9 mouse cellular contexts compared by ENCODE assay signal in the genomic region with DNA sequence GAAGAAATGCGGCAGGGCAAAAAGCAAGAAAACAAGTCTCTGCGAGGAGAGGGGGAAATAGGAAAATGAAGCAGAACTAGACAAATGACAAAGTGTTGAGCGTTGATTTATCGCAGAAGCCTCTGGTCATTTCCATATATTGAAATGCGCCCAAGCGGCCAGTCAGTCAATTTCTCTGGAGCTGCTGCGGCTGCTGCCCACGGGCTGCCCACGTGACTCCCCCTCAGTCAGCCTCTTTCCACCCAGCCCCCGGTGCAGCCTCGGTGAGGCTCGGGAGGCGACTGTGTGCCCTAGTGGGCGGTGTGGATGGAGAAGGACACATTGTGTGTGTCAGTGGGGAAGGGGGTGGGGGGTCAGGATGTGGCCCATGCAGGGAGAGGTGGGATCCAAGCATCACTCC. TPM values are rescaled to one million over a fixed set of nuclear protein-coding genes. Genes with fewer than 3 reads are reported as not detected.
A peak's percentile ranks its signal among the peaks of the same experiment; 100 is the strongest.
DNase-seq lines count a peak whose midpoint lies in the region; ATAC-seq lines count a peak whose summit lies in the region.
"Had no signal": no experiment of that assay in that cellular context is flagged by ENCODE, and none has a peak within 500 bp of the region (broad histone marks: within the 10 kb centered on the region; RNA-seq: fewer than 3 reads in every experiment).

No protein-coding gene starts in this region.

- no peak for ATAC-seq in kidney, embryonic 16.5 days (ENCODE audit: low FRiP score, low TSS enrichment)
- ATAC-seq in embryonic facial prominence, embryonic 13.5 days (ENCODE audit: insufficient number of reproducible peaks, insufficient read depth, low FRiP score, low TSS enrichment, low read depth), result 0 out of 2 replicates have a peak, but pooled peaks have one; percentile 59
- ATAC-seq in neural tube, embryonic 14.5 days (ENCODE audit: low read depth), result peak; percentile 80
- ATAC-seq in inflammation-experienced regulatory T-cells, adult 6 months, result no peak
- no peak for ATAC-seq in CD4-positive, CD25-positive, alpha-beta regulatory T cell, adult 4 months

- no peaks in the 10 kb centered on the region for H3K9me3 ChIP-seq in kidney, embryonic 16.5 days (ENCODE audit: low read length)
- no peaks in the 10 kb centered on the region for H3K9me3 ChIP-seq in embryonic facial prominence, embryonic 13.5 days
- no peaks in the 10 kb centered on the region for H3K9me3 ChIP-seq in limb, embryonic 10.5 days (replicated peaks)
- no peaks in the 10 kb centered on the region for H3K9me3 ChIP-seq in neural tube, embryonic 14.5 days (ENCODE audit: control insufficient read depth, low read length)

- no peak for DNase-seq in kidney, adult 18-20 months
- peak; percentile 70 for DNase-seq in limb, embryonic 10.5 days (ENCODE audit: low spot score)
- DNase-seq in gastrocnemius, postnatal 10 days, result no peak

- H3K27me3 ChIP-seq in kidney, embryonic 16.5 days (ENCODE audit: insufficient read depth, low read length), result peaks cover 80% of the 10 kb centered on the region
- H3K27me3 ChIP-seq in embryonic facial prominence, embryonic 13.5 days, result no peaks in the 10 kb centered on the region
- peaks cover 10% of the 10 kb centered on the region for H3K27me3 ChIP-seq in limb, embryonic 10.5 days (ENCODE audit: low read depth, poor library complexity, severe bottlenecking)
- no peaks in the 10 kb centered on the region for H3K27me3 ChIP-seq in neural tube, embryonic 14.5 days (ENCODE audit: control insufficient read depth, insufficient read depth, low read length)

- no peak overlapping the region for H3K27ac ChIP-seq in kidney, embryonic 16.5 days (ENCODE audit: low read length)
- H3K27ac ChIP-seq in embryonic facial prominence, embryonic 13.5 days, result no peak overlapping the region
- peak overlapping the region; percentile 78 for H3K27ac ChIP-seq in limb, embryonic 10.5 days
- H3K27ac ChIP-seq in neural tube, embryonic 14.5 days (ENCODE audit: low read depth, low read length), result peak overlapping the region; percentile 44; the same call in 1 of the 2 replicates

- no peak overlapping the region for H3K9ac ChIP-seq in kidney, embryonic 16.5 days (replicated peaks; ENCODE audit: low read length)
- H3K9ac ChIP-seq in embryonic facial prominence, embryonic 13.5 days, result peak overlapping the region; percentile 58
- peak overlapping the region; percentile 37; the same call in 1 of the 2 replicates for H3K9ac ChIP-seq in neural tube, embryonic 14.5 days (replicated peaks; ENCODE audit: low read depth, low read length)

- no peaks in the 10 kb centered on the region for H3K36me3 ChIP-seq in kidney, embryonic 16.5 days (ENCODE audit: insufficient read depth, low read length)
- no peaks in the 10 kb centered on the region for H3K36me3 ChIP-seq in embryonic facial prominence, embryonic 13.5 days
- no peaks in the 10 kb centered on the region for H3K36me3 ChIP-seq in limb, embryonic 10.5 days
- no peaks in the 10 kb centered on the region for H3K36me3 ChIP-seq in neural tube, embryonic 14.5 days (ENCODE audit: control insufficient read depth, insufficient read depth, low read length)

- H3K4me2 ChIP-seq in kidney, embryonic 16.5 days (replicated peaks; ENCODE audit: low read depth, low read length), result peak overlapping the region; percentile 46
- H3K4me2 ChIP-seq in embryonic facial prominence, embryonic 13.5 days, result peak overlapping the region; percentile 71
- peak overlapping the region; percentile 61 for H3K4me2 ChIP-seq in neural tube, embryonic 14.5 days (ENCODE audit: low read depth, low read length)

- H3K4me1 ChIP-seq in kidney, embryonic 16.5 days (ENCODE audit: insufficient read depth, low read length), result peaks cover 12% of the 10 kb centered on the region
- H3K4me1 ChIP-seq in embryonic facial prominence, embryonic 13.5 days, result peaks cover 14% of the 10 kb centered on the region
- H3K4me1 ChIP-seq in limb, embryonic 10.5 days, result peaks cover 75% of the 10 kb centered on the region
- peaks cover 21% of the 10 kb centered on the region for H3K4me1 ChIP-seq in neural tube, embryonic 14.5 days (ENCODE audit: control insufficient read depth, insufficient read depth, low read length)

- peak overlapping the region; percentile 16; the same call in 1 of the 2 replicates for H3K4me3 ChIP-seq in kidney, embryonic 16.5 days (ENCODE audit: low read length)
- peak overlapping the region; percentile 40 for H3K4me3 ChIP-seq in embryonic facial prominence, embryonic 13.5 days
- H3K4me3 ChIP-seq in limb, embryonic 10.5 days, result peak overlapping the region; percentile 44
- peak overlapping the region; percentile 24 for H3K4me3 ChIP-seq in neural tube, embryonic 14.5 days (ENCODE audit: low read depth, low read length)

- WGBS in kidney, embryonic 16.5 days, result 3% methylated on average over 13 of the region's 14 CpGs
- WGBS in embryonic facial prominence, embryonic 13.5 days, result 1% methylated on average over 14 of the region's 14 CpGs
- 1% methylated on average over 14 of the region's 14 CpGs for WGBS in limb, embryonic 10.5 days
- WGBS in neural tube, embryonic 14.5 days, result 0% methylated on average over 14 of the region's 14 CpGs

RNA-seq across cellular contexts. Expression of a gene that starts 13.0 kb away (rescaled TPM):
- polyA plus RNA-seq in kidney, embryonic 16.5 days (2015; fragmentation: Nextera tagmentation; extraction: Ambion mirVana), result not detected in 2 replicates
- polyA plus RNA-seq in embryonic facial prominence, embryonic 13.5 days (2015; fragmentation: Nextera tagmentation; extraction: Ambion mirVana), result not detected in 2 replicates
- polyA plus RNA-seq in limb, embryonic 10.5 days (2016; fragmentation: Nextera tagmentation; extraction: Ambion mirVana), result not detected in 2 replicates
- not detected in 2 replicates for polyA plus RNA-seq in neural tube, embryonic 14.5 days (2014; fragmentation: Nextera tagmentation; extraction: Ambion mirVana)
- polyA plus RNA-seq in inflammation-experienced regulatory T-cells, adult 6 months (2017; shearing (Covaris generic)), result not detected
- total RNA-seq in gastrocnemius, postnatal 10 days (2021), result not detected
- polyA plus RNA-seq in CD4-positive, CD25-positive, alpha-beta regulatory T cell, adult 4 months (2017; shearing (Covaris generic)), result not detected
- polyA plus RNA-seq: small intestine, adult 2 months had no signal

RNA-seq across cellular contexts. Expression of a gene that starts 16.0 kb away (rescaled TPM):
- 2.8 and 3.1 TPM in 2 replicates for polyA plus RNA-seq in kidney, embryonic 16.5 days (2015; fragmentation: Nextera tagmentation; extraction: Ambion mirVana)
- polyA plus RNA-seq in embryonic facial prominence, embryonic 13.5 days (2015; fragmentation: Nextera tagmentation; extraction: Ambion mirVana), result 70.0 and 79.1 TPM in 2 replicates
- polyA plus RNA-seq in limb, embryonic 10.5 days (2016; fragmentation: Nextera tagmentation; extraction: Ambion mirVana), result 41.4 and 75.0 TPM in 2 replicates
- 143 and 145 TPM in 2 replicates for polyA plus RNA-seq in neural tube, embryonic 14.5 days (2014; fragmentation: Nextera tagmentation; extraction: Ambion mirVana)
- polyA plus RNA-seq in inflammation-experienced regulatory T-cells, adult 6 months (2017; shearing (Covaris generic)), result under 1 TPM; 0.35 to 0.51 (median 0.44) TPM
- under 1 TPM; 0.54 to 0.97 TPM for total RNA-seq in gastrocnemius, postnatal 10 days (2021)
- under 1 TPM; 0.23 to 0.79 TPM for polyA plus RNA-seq in CD4-positive, CD25-positive, alpha-beta regulatory T cell, adult 4 months (2017; shearing (Covaris generic))

Comparison
In these comparisons a context has a peak if more than half of its experiments do, and no peak if none do; other contexts are left out.
1. ATAC-seq: peak in embryonic facial prominence, embryonic 13.5 days (single experiment) and neural tube, embryonic 14.5 days (single experiment); none in kidney, embryonic 16.5 days (single experiment), inflammation-experienced regulatory T-cells, adult 6 months (single experiment) and CD4-positive, CD25-positive, alpha-beta regulatory T cell, adult 4 months (single experiment).
2. H3K27ac ChIP-seq: peak in limb, embryonic 10.5 days (single experiment) and neural tube, embryonic 14.5 days (single experiment); none in kidney, embryonic 16.5 days (single experiment) and embryonic facial prominence, embryonic 13.5 days (single experiment).
3. RNA of a gene that starts 16.0 kb away (polyA plus RNA-seq): 143 to 145 TPM in neural tube, embryonic 14.5 days, 70.0 to 79.1 TPM in embryonic facial prominence, embryonic 13.5 days and 41.4 to 75.0 TPM in limb, embryonic 10.5 days; 2.8 to 3.1 TPM in kidney, embryonic 16.5 days, 0.23 to 0.79 TPM in CD4-positive, CD25-positive, alpha-beta regulatory T cell, adult 4 months and 0.35 to 0.51 TPM in inflammation-experienced regulatory T-cells, adult 6 months; every median in the first group is over 10 times any median in the second.
4. Peak in every context shown above with its lines, with median percentiles within 50 percentile points of each other: H3K4me2 ChIP-seq and H3K4me3 ChIP-seq.